Mouse (Mus musculus) limb, embryonic 12.5 days (tissue): ENCODE data around the gene Ssr2. TPM values are rescaled to one million over a fixed set of nuclear protein-coding genes. Genes with fewer than 3 reads are reported as not detected.
"Not testable (repeated sequence)": the region's sequence is repeated elsewhere in the genome, so short reads cannot be mapped to it uniquely, and the experiment has no call there.

Experiments used
- ATAC-seq: fragments of 200-750 bp; cut with Nextera tagmentation; 2 replicates; pipeline ENCODE4 v1.8.0; 2017; ENCODE audit warnings: low read depth, moderate TSS enrichment; ENCODE audit not compliant: insufficient number of reproducible peaks, insufficient read depth, low FRiP score, low TSS enrichment
- H3K27ac ChIP-seq: fragments of 300-500 bp; sonication (generic); 2 replicates; pipeline ENCODE4 v1.5.1; 2016; ENCODE audit warnings: mild to moderate bottlenecking, moderate library complexity
- H3K27me3 ChIP-seq: fragments of 300-500 bp; sonication (generic); 2 replicates; pipeline ENCODE4 v1.6.1; 2016; ENCODE audit warnings: mild to moderate bottlenecking, moderate library complexity
- H3K36me3 ChIP-seq: fragments of 300-500 bp; sonication (generic); 2 replicates; pipeline ENCODE4 v1.6.1; 2016; ENCODE audit warnings: mild to moderate bottlenecking, moderate library complexity
- H3K4me1 ChIP-seq: fragments of 300-500 bp; sonication (generic); replicated peaks from 2 replicates; pipeline ENCODE4 v1.6.1; 2016
- H3K4me2 ChIP-seq: fragments of 300-500 bp; sonication (generic); 2 replicates; pipeline ENCODE4 v1.6.1; 2016; ENCODE audit warnings: mild to moderate bottlenecking, moderate library complexity
- H3K4me3 ChIP-seq: fragments of 300-500 bp; sonication (generic); replicated peaks from 2 replicates; pipeline ENCODE4 v1.5.1; 2016; ENCODE audit warnings: mild to moderate bottlenecking
- H3K9ac ChIP-seq: fragments of 300-500 bp; sonication (generic); replicated peaks from 2 replicates; pipeline ENCODE4 v1.6.1; 2016; ENCODE audit warnings: mild to moderate bottlenecking, moderate library complexity
- H3K9me3 ChIP-seq: fragments of 300-500 bp; sonication (generic); 2 replicates; pipeline ENCODE4 v1.6.1; 2016; ENCODE audit warnings: mild to moderate bottlenecking, moderate library complexity
- WGBS: fragments of 180-500 bp; shearing (Covaris S2); methylation state at CpG from one replicate; pipeline ENCODE4 v1.1.7; 2016; 5-methylcytosine and 5-hydroxymethylcytosine counted together
- polyA plus RNA-seq: library from polyadenylated mRNA; unstranded; fragments of >200 nt; fragmentation: Nextera tagmentation; extraction: Ambion mirVana; gene quantifications from 2 replicates; pipeline ENCODE4 v1.2.1, GENCODE M21; 2016

Ssr2 gene
- polyA plus RNA-seq, 1 experiment from 2014 or later = 184 TPM

- H3K27ac ChIP-seq = no peak overlapping the region
- no peaks in the 10 kb centered on the region for H3K9me3 ChIP-seq
- WGBS = 91% methylated on average over 2 of the region's 2 CpGs
- no peak overlapping the region for H3K9ac ChIP-seq
- peaks cover 69% of the 10 kb centered on the region for H3K36me3 ChIP-seq
- ATAC-seq = no peak
- H3K4me1 ChIP-seq = no peaks in the 10 kb centered on the region
- H3K4me2 ChIP-seq = no peak overlapping the region
- no peak overlapping the region for H3K4me3 ChIP-seq
- no peaks in the 10 kb centered on the region for H3K27me3 ChIP-seq
Measured at GRCm38 (mm10) chr3:88568615-88569014, 7.1 kb upstream of the Ssr2 start.

GRCm38 (mm10) chr3:88569093-88569492, 6.6 kb upstream of the Ssr2 start:
- H3K4me1 ChIP-seq = no peaks in the 10 kb centered on the region
- peaks cover 64% of the 10 kb centered on the region for H3K36me3 ChIP-seq
- no peaks in the 10 kb centered on the region for H3K9me3 ChIP-seq
- WGBS = 98% methylated on average over 2 of the region's 2 CpGs
- ATAC-seq = no peak
- H3K9ac ChIP-seq = no peak overlapping the region
- H3K4me3 ChIP-seq = no peak overlapping the region
- no peak overlapping the region for H3K27ac ChIP-seq
- no peak overlapping the region for H3K4me2 ChIP-seq
- no peaks in the 10 kb centered on the region for H3K27me3 ChIP-seq

- Histone ChIP-seq H3K27ac (no peak overlapping the region), H3K4me3 (no peak overlapping the region), H3K9ac (no peak overlapping the region), H3K4me2 (no peak overlapping the region), H3K9me3 (no peaks in the 10 kb centered on the region), H3K36me3 (peaks cover 58% of the 10 kb centered on the region), H3K27me3 (no peaks in the 10 kb centered on the region), H3K4me1 (no peaks in the 10 kb centered on the region)
- WGBS = 92% methylated on average over 5 of the region's 5 CpGs
- ATAC-seq = no peak; the same call in 1 of the 2 replicates
Measured at GRCm38 (mm10) chr3:88569694-88570093, 6.0 kb upstream of the Ssr2 start.

DNA sequence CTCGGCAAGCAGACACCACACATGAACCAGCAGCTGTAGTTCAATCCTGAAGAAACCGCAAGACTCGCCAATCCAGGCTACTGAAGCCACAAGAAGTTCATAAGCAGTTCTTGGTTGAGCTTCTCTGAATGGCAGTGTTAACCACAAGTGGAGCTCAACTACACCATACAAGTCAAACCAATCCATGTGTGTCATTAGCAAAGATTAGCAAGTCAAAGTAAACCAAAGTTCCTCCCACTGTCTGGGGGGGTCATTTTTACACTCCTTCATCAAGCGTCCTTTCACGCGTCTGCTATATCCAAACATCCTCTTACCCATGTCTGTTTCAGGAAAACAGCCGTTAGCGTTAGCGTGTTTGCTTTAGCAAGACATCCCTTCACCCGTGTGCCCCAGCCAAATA, 5.3 kb upstream of the Ssr2 start:
- H3K27me3 ChIP-seq = no peaks in the 10 kb centered on the region
- WGBS = 95% methylated on average over 10 of the region's 10 CpGs
- no peaks in the 10 kb centered on the region for H3K4me1 ChIP-seq
- peaks cover 52% of the 10 kb centered on the region for H3K36me3 ChIP-seq
- H3K4me2 ChIP-seq = no peak overlapping the region
- H3K9ac ChIP-seq = no peak overlapping the region
- no peak overlapping the region for H3K27ac ChIP-seq
- no peak for ATAC-seq
- H3K9me3 ChIP-seq = no peaks in the 10 kb centered on the region
- no peak overlapping the region for H3K4me3 ChIP-seq

DNA sequence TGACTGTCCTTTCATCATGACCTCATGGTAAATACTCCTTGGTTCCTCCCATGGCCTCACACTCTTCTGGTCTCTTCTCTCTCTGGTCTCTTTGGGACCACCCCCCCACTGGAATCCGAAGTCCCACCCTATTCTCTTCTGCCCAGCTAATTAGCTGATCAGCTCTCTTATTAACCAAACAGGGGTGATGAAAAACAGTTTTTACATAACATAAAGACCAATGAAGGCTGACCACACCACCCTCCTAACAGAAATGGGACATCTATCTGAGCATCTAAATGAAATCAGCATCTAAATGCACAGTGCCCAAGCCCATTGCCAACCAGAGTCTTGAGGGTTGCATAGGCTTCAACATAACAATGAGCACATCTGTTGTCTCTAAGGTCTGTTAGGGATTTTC, 3.8 kb upstream of the Ssr2 start:
- Histone ChIP-seq H3K36me3 (peaks cover 37% of the 10 kb centered on the region), H3K27ac (no peak overlapping the region), H3K27me3 (peaks cover 3% of the 10 kb centered on the region; the same call in 1 of the 2 replicates), H3K4me3 (no peak overlapping the region), H3K4me1 (no peaks in the 10 kb centered on the region), H3K4me2 (no peak overlapping the region), H3K9ac (no peak overlapping the region), H3K9me3 (no peaks in the 10 kb centered on the region)
- no peak for ATAC-seq
- 79% methylated on average over 1 of the region's 1 CpGs for WGBS

DNA sequence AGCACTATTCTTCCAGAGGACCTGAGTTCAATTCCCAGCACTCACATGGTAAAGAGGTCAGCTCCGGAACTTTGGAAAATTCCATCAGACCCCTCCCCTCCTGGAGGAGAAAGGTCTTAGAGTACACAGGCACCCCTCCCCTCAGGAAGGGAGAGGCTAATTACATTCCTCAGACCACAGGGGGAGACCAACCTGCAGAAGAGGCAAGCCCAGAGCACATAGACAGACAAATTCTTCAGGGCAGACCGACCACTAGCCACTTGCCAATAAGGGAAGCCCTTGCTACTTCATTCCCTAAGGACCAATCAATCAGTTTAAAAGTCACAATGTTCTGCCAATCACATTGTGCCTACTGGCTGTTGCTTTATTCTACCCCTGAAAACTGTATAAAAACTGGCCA, 2.8 kb upstream of the Ssr2 start:
- no peak for ATAC-seq
- Histone ChIP-seq H3K9me3 (no peaks in the 10 kb centered on the region), H3K4me1 (no peaks in the 10 kb centered on the region), H3K27ac (no peak overlapping the region), H3K36me3 (peaks cover 27% of the 10 kb centered on the region), H3K4me2 (no peak overlapping the region), H3K9ac (no peak overlapping the region), H3K27me3 (peaks cover 3% of the 10 kb centered on the region; the same call in 1 of the 2 replicates), H3K4me3 (no peak overlapping the region)
- WGBS = 77% methylated on average over 2 of the region's 2 CpGs

DNA sequence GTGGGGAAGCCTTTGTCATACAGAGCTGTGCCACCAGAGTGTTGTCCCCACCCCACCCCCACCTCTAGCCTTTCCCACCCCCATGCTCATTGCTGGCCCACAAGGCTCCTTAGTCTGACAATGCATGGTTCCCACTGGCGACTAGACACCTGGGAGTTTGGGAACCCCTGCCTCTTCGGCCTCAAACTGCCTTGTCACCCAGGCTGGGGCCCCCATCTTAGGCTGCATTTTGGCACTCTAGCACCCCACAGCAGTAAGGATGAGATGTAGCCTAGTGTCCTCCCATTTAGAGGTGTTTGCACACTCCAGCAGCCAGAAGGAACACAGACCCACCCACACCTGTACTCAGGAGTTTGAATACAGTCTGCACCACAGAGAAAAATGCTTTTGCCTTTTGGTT, 1.9 kb upstream of the Ssr2 start:
- Histone ChIP-seq H3K4me1 (no peaks in the 10 kb centered on the region), H3K9me3 (no peaks in the 10 kb centered on the region), H3K4me3 (no peak overlapping the region), H3K27me3 (peaks cover 3% of the 10 kb centered on the region; the same call in 1 of the 2 replicates), H3K4me2 (no peak overlapping the region), H3K27ac (no peak overlapping the region), H3K9ac (no peak overlapping the region), H3K36me3 (peaks cover 17% of the 10 kb centered on the region)
- WGBS = 85% methylated on average over 2 of the region's 2 CpGs
- no peak for ATAC-seq

DNA sequence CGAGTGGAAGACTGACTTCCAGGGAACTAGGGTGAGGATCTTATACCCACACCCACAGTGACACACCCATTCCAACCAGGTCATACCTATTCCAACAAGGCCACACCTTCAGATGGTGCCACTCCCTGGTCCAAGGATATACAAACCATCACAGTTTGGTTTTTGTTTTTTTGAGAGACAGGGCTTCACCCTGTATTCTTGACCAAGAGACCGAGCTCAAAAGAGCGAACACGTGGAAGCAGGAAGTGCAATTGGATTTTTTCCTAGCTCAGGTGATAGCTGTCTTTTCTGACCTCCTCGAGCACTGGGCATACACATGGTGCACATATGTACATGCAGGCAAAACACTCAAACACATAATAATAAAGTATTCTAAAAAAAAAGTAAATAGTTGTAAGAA, 2.2 kb downstream of the Ssr2 start:
- not testable (repeated sequence) for ATAC-seq, H3K27ac ChIP-seq
- H3K36me3 ChIP-seq = peaks cover 23% of the 10 kb centered on the region

GRCm38 (mm10) chr3:88578498-88579424, 3.1 kb downstream of the Ssr2 start:
- 46% methylated on average over 8 of the region's 8 CpGs for WGBS
- no peaks in the 10 kb centered on the region for H3K9me3 ChIP-seq
- H3K4me3 ChIP-seq = peak overlapping the region; percentile 95
- H3K27ac ChIP-seq = no peak overlapping the region
- peak overlapping the region; percentile 82 for H3K4me2 ChIP-seq
- peaks cover 3% of the 10 kb centered on the region; the same call in 1 of the 2 replicates for H3K27me3 ChIP-seq
- H3K9ac ChIP-seq = peak overlapping the region; percentile 88; the same call in 1 of the 2 replicates
- H3K4me1 ChIP-seq = peaks cover 8% of the 10 kb centered on the region
- ATAC-seq = no peak
- H3K36me3 ChIP-seq = peaks cover 32% of the 10 kb centered on the region

More for the DNA sequence above, 2.2 kb downstream of the Ssr2 start:
- H3K4me1 ChIP-seq, H3K4me3 ChIP-seq, H3K9me3 ChIP-seq, H3K4me2 ChIP-seq, H3K27me3 ChIP-seq, H3K9ac ChIP-seq: not testable (repeated sequence)
- WGBS = 80% methylated on average over 5 of the region's 5 CpGs

DNA sequence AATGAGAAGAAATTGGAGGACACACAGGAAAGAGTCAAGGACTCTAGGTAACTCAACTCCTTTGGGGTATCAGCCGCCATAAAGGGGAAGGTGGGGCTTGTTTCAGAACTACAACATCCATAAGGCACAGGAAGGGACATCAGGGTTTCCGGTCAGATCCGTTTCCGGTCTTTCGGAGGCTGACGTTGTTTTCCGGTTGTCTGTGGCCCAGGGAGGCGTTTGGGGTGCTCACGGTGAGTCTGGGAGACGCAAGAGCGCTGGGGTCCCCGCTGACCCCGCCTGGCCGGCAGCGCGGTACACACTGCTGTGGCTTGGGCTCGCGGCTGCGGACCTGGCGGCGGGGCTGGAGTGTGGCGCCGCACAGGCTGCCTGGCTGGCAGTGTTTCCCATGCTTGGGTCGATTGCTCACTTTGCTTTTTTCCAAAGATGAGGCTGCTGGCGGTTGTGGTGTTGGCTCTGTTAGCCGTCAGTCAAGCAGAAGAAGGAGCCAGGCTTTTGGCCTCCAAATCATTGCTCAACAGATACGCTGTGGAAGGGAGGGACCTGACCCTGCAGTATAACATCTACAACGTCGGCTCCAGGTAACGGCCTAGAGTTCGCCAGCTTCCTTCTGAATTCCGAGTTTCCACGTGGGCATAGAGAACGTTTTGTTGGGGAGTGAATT, 3.9 kb downstream of the Ssr2 start:
- under 1% methylated on average over 34 of the region's 34 CpGs for WGBS
- ATAC-seq = peak; percentile 36
- H3K4me1 ChIP-seq = peaks cover 8% of the 10 kb centered on the region
- peak overlapping the region; percentile 95 for H3K4me3 ChIP-seq
- no peaks in the 10 kb centered on the region for H3K9me3 ChIP-seq
- peaks cover 3% of the 10 kb centered on the region; the same call in 1 of the 2 replicates for H3K27me3 ChIP-seq
- peaks cover 39% of the 10 kb centered on the region for H3K36me3 ChIP-seq
- H3K4me2 ChIP-seq = peak overlapping the region; percentile 82
- H3K27ac ChIP-seq = peak overlapping the region; percentile 69
- H3K9ac ChIP-seq = peak overlapping the region; percentile 88

- Histone ChIP-seq H3K36me3 (peaks cover 75% of the 10 kb centered on the region), H3K9me3 (no peaks in the 10 kb centered on the region), H3K27ac (no peak overlapping the region), H3K27me3 (no peaks in the 10 kb centered on the region), H3K9ac (no peak overlapping the region), H3K4me1 (peaks cover 4% of the 10 kb centered on the region), H3K4me2 (no peak overlapping the region), H3K4me3 (no peak overlapping the region)
- ATAC-seq = no peak
- WGBS = 97% methylated on average over 6 of the region's 6 CpGs
Measured at GRCm38 (mm10) chr3:88585769-88586168, 10.1 kb downstream of the Ssr2 start.
